Mouse (Mus musculus) heart, postnatal 0 days (tissue): ENCODE measurements around the gene Olfr376. TPM values are rescaled to one million over a fixed set of nuclear protein-coding genes. Genes with fewer than 3 reads are reported as not detected.

ENCODE experiments used
- ATAC-seq: fragments of 200-750 bp; cut with Nextera tagmentation; 2 replicates; pipeline ENCODE4 v1.8.0; 2017; ENCODE audit warnings: low read depth, moderate number of reproducible peaks, moderate library complexity; ENCODE audit not compliant: insufficient read depth
- DNase-seq: peaks from one replicate; pipeline ENCODE4 v3.0.0-alpha.2; 2016; ENCODE audit warnings: low spot score
- H3K27ac ChIP-seq: fragments of 300-500 bp; sonication (generic); 2 replicates; pipeline ENCODE4 v1.5.1; 2014; ENCODE audit warnings: low read depth, mild to moderate bottlenecking
- H3K27me3 ChIP-seq: fragments of 300-500 bp; sonication (generic); 2 replicates; pipeline ENCODE4 v1.6.1; 2014; ENCODE audit warnings: low read length, mixed read lengths; ENCODE audit not compliant: control insufficient read depth, insufficient read depth
- H3K36me3 ChIP-seq: fragments of 300-500 bp; sonication (generic); replicated peaks from 2 replicates; pipeline ENCODE4 v1.6.1; 2014; ENCODE audit warnings: low read length, mixed read lengths; ENCODE audit not compliant: control insufficient read depth, insufficient read depth
- H3K4me1 ChIP-seq: fragments of 300-500 bp; sonication (generic); 2 replicates; pipeline ENCODE4 v1.6.1; 2014; ENCODE audit warnings: antibody characterized with exemption; ENCODE audit not compliant: control insufficient read depth, insufficient read depth
- H3K4me2 ChIP-seq: fragments of 300-500 bp; sonication (generic); 2 replicates; pipeline ENCODE4 v1.6.1; 2014; ENCODE audit warnings: low read depth, mild to moderate bottlenecking, low read length, moderate library complexity
- H3K4me3 ChIP-seq: fragments of 300-500 bp; sonication (generic); 2 replicates; pipeline ENCODE4 v1.5.1; 2014; ENCODE audit warnings: low read depth, low read length
- H3K9ac ChIP-seq: fragments of 300-500 bp; sonication (generic); replicated peaks from 2 replicates; pipeline ENCODE4 v1.6.1; 2014; ENCODE audit warnings: low read depth, low read length, mixed read lengths
- H3K9me3 ChIP-seq: fragments of 300-500 bp; sonication (generic); replicated peaks from 2 replicates; pipeline ENCODE4 v1.6.1; 2016; ENCODE audit warnings: low read length; ENCODE audit not compliant: control insufficient read depth
- CTCF ChIP-seq: IDR thresholded peaks from 2 replicates; pipeline ENCODE4 v1.5.1; 2016; ENCODE audit warnings: antibody characterized with exemption, control low read depth, low read depth
- EP300 ChIP-seq: IDR thresholded peaks from 2 replicates; pipeline ENCODE4 v1.6.1; 2016; ENCODE audit warnings: antibody characterized with exemption, low read depth
- WGBS: fragments of 180-500 bp; shearing (Covaris S2); extraction: QIAGEN DNeasy Blood & Tissue Kit; methylation state at CpG from one replicate; pipeline ENCODE4 v1.1.7; 2014; 5-methylcytosine and 5-hydroxymethylcytosine counted together
- polyA plus RNA-seq: library from polyadenylated mRNA; unstranded; fragments of >200 nt; fragmentation: Nextera tagmentation; extraction: Ambion mirVana; gene quantifications from 2 replicates; pipeline ENCODE4 v1.2.1, GENCODE M21; 2015
- total RNA-seq: library from RNA; depleted of rRNA; stranded (reverse); fragments of >200 nt; gene quantifications from 2 replicates; pipeline ENCODE4 v1.2.3, GENCODE M21; 2014; ENCODE audit warnings: low replicate concordance; rRNA removed

The Olfr376 gene
- total and polyA plus RNA-seq, 2 experiments from 2014 or later, result not detected

GRCm38 (mm10) chr11:73333357-73333756, 37.7 kb upstream of the Olfr376 start:
- TF ChIP-seq CTCF (no peak), EP300 (no peak)
- no peak for ATAC-seq
- H3K27ac ChIP-seq, result no peak overlapping the region
- no peak overlapping the region for H3K4me2 ChIP-seq
- no peak overlapping the region for H3K4me3 ChIP-seq
- no peaks in the 10 kb centered on the region for H3K27me3 ChIP-seq
- no peaks in the 10 kb centered on the region for H3K9me3 ChIP-seq
- H3K4me1 ChIP-seq, result no peaks in the 10 kb centered on the region
- 62% methylated on average over 2 of the region's 2 CpGs for WGBS
- no peak overlapping the region for H3K9ac ChIP-seq
- DNase-seq, result no peak
- H3K36me3 ChIP-seq, result no peaks in the 10 kb centered on the region

- Histone ChIP-seq H3K9ac (no peak overlapping the region), H3K27ac (no peak overlapping the region), H3K9me3 (no peaks in the 10 kb centered on the region), H3K36me3 (no peaks in the 10 kb centered on the region), H3K4me2 (no peak overlapping the region), H3K4me1 (no peaks in the 10 kb centered on the region), H3K4me3 (no peak overlapping the region), H3K27me3 (no peaks in the 10 kb centered on the region)
- ATAC-seq, result no peak
- 60% methylated on average over 4 of the region's 4 CpGs for WGBS
- TF ChIP-seq EP300 (no peak), CTCF (no peak)
- DNase-seq, result no peak
Observed at GRCm38 (mm10) chr11:73336919-73337318, 34.1 kb upstream of the Olfr376 start.

- Histone ChIP-seq H3K9ac (no peak within 1 kb of the TSS), H3K27me3 (no peaks in the 10 kb centered on the region), H3K4me3 (no peak within 1 kb of the TSS), H3K4me1 (no peaks in the 10 kb centered on the region), H3K27ac (no peak within 1 kb of the TSS), H3K4me2 (no peak within 1 kb of the TSS), H3K36me3 (no peaks in the 10 kb centered on the region), H3K9me3 (no peaks in the 10 kb centered on the region)
- no peak for ATAC-seq
- no peak for TF ChIP-seq CTCF
- TF ChIP-seq EP300, result no peak
- DNase-seq, result no peak
- 32% methylated on average over 3 of the region's 3 CpGs for WGBS
Observed at GRCm38 (mm10) chr11:73350483-73350882, 20.6 kb upstream of the Olfr376 start, which contains the start of gene Olfr20. Gene Olfr20 (plus strand): TSS chr11:73350783.

GRCm38 (mm10) chr11:73395374-73395773, 24.3 kb downstream of the Olfr376 start:
- WGBS, result 52% methylated on average over 4 of the region's 4 CpGs
- H3K4me1 ChIP-seq, result no peaks in the 10 kb centered on the region
- TF ChIP-seq CTCF, result no peak
- no peak for TF ChIP-seq EP300
- no peak overlapping the region for H3K4me2 ChIP-seq
- H3K9ac ChIP-seq, result no peak overlapping the region
- no peak overlapping the region for H3K4me3 ChIP-seq
- 0 out of 2 replicates have a peak, but pooled peaks cover 6% of the 10 kb centered on the region for H3K9me3 ChIP-seq
- no peaks in the 10 kb centered on the region for H3K36me3 ChIP-seq
- no peaks in the 10 kb centered on the region for H3K27me3 ChIP-seq
- ATAC-seq, result no peak
- DNase-seq, result no peak
- H3K27ac ChIP-seq, result no peak overlapping the region

- Histone ChIP-seq H3K9ac (no peak within 1 kb of the TSS), H3K9me3 (0 out of 2 replicates have a peak, but pooled peaks cover 7% of the 10 kb centered on the region), H3K36me3 (no peaks in the 10 kb centered on the region), H3K4me3 (no peak within 1 kb of the TSS), H3K4me2 (no peak within 1 kb of the TSS), H3K4me1 (no peaks in the 10 kb centered on the region), H3K27ac (no peak within 1 kb of the TSS), H3K27me3 (no peaks in the 10 kb centered on the region)
- no peak for TF ChIP-seq EP300
- TF ChIP-seq CTCF, result no peak
- DNase-seq (no peak), ATAC-seq (no peak)
Observed at GRCm38 (mm10) chr11:73399514-73399913, 28.5 kb downstream of the Olfr376 start, which contains the start of gene Olfr1. Gene Olfr1 (minus strand): TSS chr11:73399614.

Other genes starting within 250 kb of the Olfr376 start
- 2.4 and 6.0 TPM in 2 replicates for gene Haspin, start 233.0 kb upstream of the Olfr376 start, total RNA-seq
- 3.0 and 4.0 TPM in 2 replicates for gene Haspin, start 233.0 kb upstream of the Olfr376 start, polyA plus RNA-seq
- 2.0 and 4.3 TPM in 2 replicates for gene P2rx5, start 210.8 kb upstream of the Olfr376 start, total RNA-seq
- 1.6 and 1.7 TPM in 2 replicates for gene P2rx5, start 210.8 kb upstream of the Olfr376 start, polyA plus RNA-seq
- 122 and 178 TPM in 2 replicates for gene Emc6, start 194.2 kb upstream of the Olfr376 start, total RNA-seq
- gene Emc6, start 194.2 kb upstream of the Olfr376 start, polyA plus RNA-seq, result 123 and 132 TPM in 2 replicates
- gene Tax1bp3, start 194.2 kb upstream of the Olfr376 start, total RNA-seq, result 103 and 144 TPM in 2 replicates
- 217 and 224 TPM in 2 replicates for gene Tax1bp3, start 194.2 kb upstream of the Olfr376 start, polyA plus RNA-seq
- gene Ctns, start 172.2 kb upstream of the Olfr376 start, total RNA-seq, result 17.0 and 17.3 TPM in 2 replicates
- gene Ctns, start 172.2 kb upstream of the Olfr376 start, polyA plus RNA-seq, result 10.3 and 10.7 TPM in 2 replicates
- gene Shpk, start 171.8 kb upstream of the Olfr376 start, total RNA-seq, result 0.08 and 1.9 TPM in 2 replicates
- 0.77 and 0.95 TPM in 2 replicates for gene Shpk, start 171.8 kb upstream of the Olfr376 start, polyA plus RNA-seq
- gene Trpv1, start 137.0 kb upstream of the Olfr376 start, total RNA-seq, result 3.1 TPM in 1 of 2 replicates, not detected in the other
- 0.07 TPM in 1 of 2 replicates, not detected in the other for gene Trpv1, start 137.0 kb upstream of the Olfr376 start, polyA plus RNA-seq
- gene Trpv3, start 103.9 kb upstream of the Olfr376 start, total RNA-seq, result 0.04 TPM in 1 of 2 replicates, not detected in the other
- 0.07 and 0.08 TPM in 2 replicates for gene Trpv3, start 103.9 kb upstream of the Olfr376 start, polyA plus RNA-seq
- not detected in 2 replicates for gene Aspa, start 41.6 kb upstream of the Olfr376 start, total RNA-seq
- 0.23 and 0.37 TPM in 2 replicates for gene Aspa, start 41.6 kb upstream of the Olfr376 start, polyA plus RNA-seq
- gene Gm49340, start 41.5 kb upstream of the Olfr376 start, total RNA-seq, result not detected in 2 replicates
- gene Gm49340, start 41.5 kb upstream of the Olfr376 start, polyA plus RNA-seq, result not detected in 2 replicates
- not detected in 2 replicates for gene Spata22, start 41.5 kb upstream of the Olfr376 start, total RNA-seq
- gene Spata22, start 41.5 kb upstream of the Olfr376 start, polyA plus RNA-seq, result not detected in 2 replicates
- not detected in 2 replicates for gene Olfr20, start 20.5 kb upstream of the Olfr376 start, total RNA-seq
- not detected in 2 replicates for gene Olfr20, start 20.5 kb upstream of the Olfr376 start, polyA plus RNA-seq
- not detected in 2 replicates for gene Olfr1, start 28.4 kb downstream of the Olfr376 start, total RNA-seq
- gene Olfr1, start 28.4 kb downstream of the Olfr376 start, polyA plus RNA-seq, result not detected in 2 replicates
- gene Olfr378, start 57.2 kb downstream of the Olfr376 start, total RNA-seq, result not detected in 2 replicates
- gene Olfr378, start 57.2 kb downstream of the Olfr376 start, polyA plus RNA-seq, result not detected in 2 replicates
- gene Olfr380, start 86.3 kb downstream of the Olfr376 start, total RNA-seq, result not detected in 2 replicates
- gene Olfr380, start 86.3 kb downstream of the Olfr376 start, polyA plus RNA-seq, result not detected in 2 replicates
- not detected in 2 replicates for gene Olfr381, start 120.4 kb downstream of the Olfr376 start, total RNA-seq
- gene Olfr381, start 120.4 kb downstream of the Olfr376 start, polyA plus RNA-seq, result not detected in 2 replicates
- gene Olfr382, start 146.0 kb downstream of the Olfr376 start, total RNA-seq, result not detected in 2 replicates
- not detected in 2 replicates for gene Olfr382, start 146.0 kb downstream of the Olfr376 start, polyA plus RNA-seq
- gene Olfr385, start 221.8 kb downstream of the Olfr376 start, total RNA-seq, result not detected in 2 replicates
- gene Olfr385, start 221.8 kb downstream of the Olfr376 start, polyA plus RNA-seq, result not detected in 2 replicates
- gene Olfr384, start 227.3 kb downstream of the Olfr376 start, total RNA-seq, result not detected in 2 replicates
- gene Olfr384, start 227.3 kb downstream of the Olfr376 start, polyA plus RNA-seq, result not detected in 2 replicates